Mouse (Mus musculus): ENCODE measurements around the gene Rcn3. TPM values are rescaled to one million over a fixed set of nuclear protein-coding genes. Genes with fewer than 3 reads are reported as not detected.
A peak's percentile ranks its signal among the peaks of the same experiment; 100 is the strongest.

Rcn3 gene
- polyA plus RNA-seq, 1 experiment from 2014 or later = 67.4 TPM

DNA sequence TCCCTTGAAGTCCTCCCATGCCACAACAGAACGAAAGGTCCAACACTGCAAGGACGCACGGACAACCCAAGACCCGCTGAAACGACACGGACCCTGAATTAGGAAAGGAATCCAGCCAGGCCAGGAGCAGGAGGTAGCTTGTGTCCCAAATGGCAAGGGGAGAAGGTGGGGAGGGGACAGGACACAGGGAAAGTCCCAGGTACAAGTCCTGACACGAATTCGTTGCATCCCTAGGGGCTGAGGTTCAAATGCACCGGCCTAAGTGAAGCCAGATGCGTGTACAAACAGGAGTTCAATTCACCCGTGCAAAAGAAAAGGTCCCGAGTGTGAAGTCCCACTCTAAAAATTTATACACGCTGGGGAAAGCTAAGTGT is 40.4 kb downstream of the Rcn3 start:
- WGBS = 1% methylated on average over 13 of the region's 13 CpGs
- H3K9me3 ChIP-seq (replicated peaks; ENCODE audit: control insufficient read depth, low read length) = no peaks in the 10 kb centered on the region
- ATAC-seq = no peak
- H3K4me2 ChIP-seq (ENCODE audit: low read length) = peak overlapping the region; percentile 90
- peak overlapping the region; percentile 76 for H3K9ac ChIP-seq (ENCODE audit: low read length)
- peaks cover 8% of the 10 kb centered on the region for H3K4me1 ChIP-seq (ENCODE audit: control insufficient read depth, insufficient read depth, low read length)
- H3K27ac ChIP-seq (ENCODE audit: low read depth, low read length) = peak overlapping the region; percentile 99
- peak overlapping the region; percentile 78 for H3K4me3 ChIP-seq (ENCODE audit: low read depth, low read length)
- no peak for DNase-seq (ENCODE audit: low spot score)
- H3K36me3 ChIP-seq (ENCODE audit: control insufficient read depth, insufficient read depth, low read length) = peaks cover 41% of the 10 kb centered on the region
- H3K27me3 ChIP-seq (replicated peaks; ENCODE audit: control insufficient read depth, insufficient read depth, low read length) = no peaks in the 10 kb centered on the region

DNA sequence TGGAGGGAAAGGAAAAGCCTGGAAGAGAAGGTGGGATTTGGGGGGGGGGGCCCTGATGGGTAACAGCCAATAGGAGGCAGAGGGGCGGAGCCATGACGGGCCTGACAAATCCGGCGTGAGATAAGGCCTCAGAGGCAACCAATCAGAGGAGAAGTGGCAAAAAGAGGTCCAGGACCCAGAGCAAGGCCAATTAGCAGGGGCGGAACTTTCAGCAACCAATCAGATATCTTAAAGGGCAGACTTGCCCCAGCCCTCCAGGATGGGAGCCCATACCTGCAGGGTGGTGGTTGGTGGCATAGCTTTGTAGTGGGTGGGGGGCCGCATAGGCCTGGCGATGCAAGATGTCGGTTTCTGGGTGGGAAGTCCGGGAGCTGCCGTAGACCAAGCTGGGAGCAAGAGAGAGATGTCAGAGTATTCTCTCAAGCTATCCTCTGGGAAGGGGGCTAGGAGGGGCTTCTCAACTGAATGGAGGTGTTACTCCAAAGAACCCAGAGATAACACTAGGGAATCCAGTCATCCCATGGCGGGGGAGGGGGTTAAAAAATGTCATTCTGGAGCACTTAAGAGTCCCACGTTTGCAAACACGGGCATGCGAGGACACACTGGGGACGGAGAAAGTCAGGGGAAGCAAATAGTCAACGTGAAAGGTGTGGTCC is 40.9 kb downstream of the Rcn3 start:
- Histone ChIP-seq H3K9ac (ENCODE audit: low read length) (peak overlapping the region; percentile 76), H3K36me3 (ENCODE audit: control insufficient read depth, insufficient read depth, low read length) (peaks cover 47% of the 10 kb centered on the region), H3K9me3 (replicated peaks; ENCODE audit: control insufficient read depth, low read length) (no peaks in the 10 kb centered on the region), H3K27me3 (replicated peaks; ENCODE audit: control insufficient read depth, insufficient read depth, low read length) (no peaks in the 10 kb centered on the region), H3K4me2 (ENCODE audit: low read length) (peak overlapping the region; percentile 90), H3K4me3 (ENCODE audit: low read depth, low read length) (peak overlapping the region; percentile 78), H3K4me1 (ENCODE audit: control insufficient read depth, insufficient read depth, low read length) (peaks cover 8% of the 10 kb centered on the region), H3K27ac (ENCODE audit: low read depth, low read length) (peak overlapping the region; percentile 99)
- DNase-seq (ENCODE audit: low spot score) (peak; percentile 97), ATAC-seq (peak; percentile 58)
- under 1% methylated on average over 16 of the region's 16 CpGs for WGBS

DNA sequence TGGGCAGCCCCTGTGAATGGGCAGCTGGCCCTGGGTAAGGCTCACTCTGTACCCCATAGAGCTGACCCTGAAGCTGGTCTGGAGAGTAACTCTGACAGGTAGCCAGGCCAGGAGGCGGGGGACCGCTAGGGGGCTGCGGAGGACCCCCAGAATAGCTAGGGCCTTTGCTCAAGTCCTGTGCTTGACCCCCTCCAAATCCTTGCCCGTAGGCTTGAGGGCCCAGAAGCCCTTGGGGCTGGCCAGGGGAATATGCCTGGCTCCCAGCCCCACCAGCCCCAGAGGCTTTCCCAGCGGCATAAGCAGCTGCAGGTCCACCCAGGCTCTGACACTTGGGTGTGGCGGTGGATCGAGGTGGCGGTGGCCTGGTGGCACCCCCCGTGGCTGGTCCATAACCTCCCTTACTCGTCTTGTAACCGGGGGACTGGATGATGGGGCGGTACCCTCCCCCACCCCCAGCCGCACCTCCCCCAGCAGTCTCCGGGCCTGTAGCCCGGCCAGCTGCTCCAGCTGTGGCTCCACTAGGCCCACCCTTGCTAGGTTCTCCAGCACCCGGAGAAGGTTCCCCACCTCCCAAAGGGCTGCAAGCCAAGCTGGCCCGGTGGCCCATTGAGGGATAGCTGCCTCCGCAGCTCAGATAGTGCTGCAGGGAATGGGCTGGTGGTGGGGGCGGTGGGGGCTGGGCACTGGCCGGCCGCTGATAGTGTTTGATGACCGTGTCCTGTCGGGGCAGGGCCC is 42.9 kb downstream of the Rcn3 start:
- no peak overlapping the region for H3K4me2 ChIP-seq (ENCODE audit: low read length)
- 93% methylated on average over 23 of the region's 23 CpGs for WGBS
- H3K36me3 ChIP-seq (ENCODE audit: control insufficient read depth, insufficient read depth, low read length) = peaks cover 66% of the 10 kb centered on the region
- DNase-seq (ENCODE audit: low spot score) = no peak
- no peaks in the 10 kb centered on the region for H3K27me3 ChIP-seq (replicated peaks; ENCODE audit: control insufficient read depth, insufficient read depth, low read length)
- H3K4me3 ChIP-seq (ENCODE audit: low read depth, low read length) = no peak overlapping the region
- ATAC-seq = no peak
- no peak overlapping the region for H3K27ac ChIP-seq (ENCODE audit: low read depth, low read length)
- peaks cover 8% of the 10 kb centered on the region for H3K4me1 ChIP-seq (ENCODE audit: control insufficient read depth, insufficient read depth, low read length)
- H3K9me3 ChIP-seq (replicated peaks; ENCODE audit: control insufficient read depth, low read length) = no peaks in the 10 kb centered on the region
- no peak overlapping the region for H3K9ac ChIP-seq (ENCODE audit: low read length)

- DNase-seq (ENCODE audit: low spot score) (no peak), ATAC-seq (no peak)
- Histone ChIP-seq H3K36me3 (ENCODE audit: control insufficient read depth, insufficient read depth, low read length) (peaks cover 75% of the 10 kb centered on the region), H3K27me3 (replicated peaks; ENCODE audit: control insufficient read depth, insufficient read depth, low read length) (no peaks in the 10 kb centered on the region), H3K9me3 (replicated peaks; ENCODE audit: control insufficient read depth, low read length) (no peaks in the 10 kb centered on the region), H3K27ac (ENCODE audit: low read depth, low read length) (no peak overlapping the region), H3K4me3 (ENCODE audit: low read depth, low read length) (no peak overlapping the region), H3K9ac (ENCODE audit: low read length) (no peak overlapping the region), H3K4me2 (ENCODE audit: low read length) (no peak overlapping the region), H3K4me1 (ENCODE audit: control insufficient read depth, insufficient read depth, low read length) (peaks cover 8% of the 10 kb centered on the region)
- WGBS = 92% methylated on average over 35 of the region's 38 CpGs
Measured at GRCm38 (mm10) chr7:45048001-45048890, 43.8 kb downstream of the Rcn3 start.

- Histone ChIP-seq H3K4me1 (ENCODE audit: control insufficient read depth, insufficient read depth, low read length) (peaks cover 8% of the 10 kb centered on the region), H3K9ac (ENCODE audit: low read length) (no peak overlapping the region), H3K27me3 (replicated peaks; ENCODE audit: control insufficient read depth, insufficient read depth, low read length) (no peaks in the 10 kb centered on the region), H3K4me3 (ENCODE audit: low read depth, low read length) (no peak overlapping the region), H3K9me3 (replicated peaks; ENCODE audit: control insufficient read depth, low read length) (no peaks in the 10 kb centered on the region), H3K36me3 (ENCODE audit: control insufficient read depth, insufficient read depth, low read length) (peaks cover 82% of the 10 kb centered on the region), H3K4me2 (ENCODE audit: low read length) (no peak overlapping the region), H3K27ac (ENCODE audit: low read depth, low read length) (no peak overlapping the region)
- ATAC-seq (no peak), DNase-seq (ENCODE audit: low spot score) (no peak)
- 96% methylated on average over 14 of the region's 14 CpGs for WGBS
Measured at GRCm38 (mm10) chr7:45047491-45047890, 44.5 kb downstream of the Rcn3 start.

- no peak overlapping the region for H3K4me2 ChIP-seq (ENCODE audit: low read length)
- H3K27ac ChIP-seq (ENCODE audit: low read depth, low read length) = no peak overlapping the region
- H3K9ac ChIP-seq (ENCODE audit: low read length) = no peak overlapping the region
- no peaks in the 10 kb centered on the region for H3K9me3 ChIP-seq (replicated peaks; ENCODE audit: control insufficient read depth, low read length)
- DNase-seq (ENCODE audit: low spot score) (no peak), ATAC-seq (no peak)
- H3K4me3 ChIP-seq (ENCODE audit: low read depth, low read length) = no peak overlapping the region
- no peaks in the 10 kb centered on the region for H3K27me3 ChIP-seq (replicated peaks; ENCODE audit: control insufficient read depth, insufficient read depth, low read length)
- peaks cover 88% of the 10 kb centered on the region for H3K36me3 ChIP-seq (ENCODE audit: control insufficient read depth, insufficient read depth, low read length)
- 97% methylated on average over 26 of the region's 26 CpGs for WGBS
- peaks cover 8% of the 10 kb centered on the region for H3K4me1 ChIP-seq (ENCODE audit: control insufficient read depth, insufficient read depth, low read length)
Measured at GRCm38 (mm10) chr7:45046853-45047350, 45.1 kb downstream of the Rcn3 start.

DNA sequence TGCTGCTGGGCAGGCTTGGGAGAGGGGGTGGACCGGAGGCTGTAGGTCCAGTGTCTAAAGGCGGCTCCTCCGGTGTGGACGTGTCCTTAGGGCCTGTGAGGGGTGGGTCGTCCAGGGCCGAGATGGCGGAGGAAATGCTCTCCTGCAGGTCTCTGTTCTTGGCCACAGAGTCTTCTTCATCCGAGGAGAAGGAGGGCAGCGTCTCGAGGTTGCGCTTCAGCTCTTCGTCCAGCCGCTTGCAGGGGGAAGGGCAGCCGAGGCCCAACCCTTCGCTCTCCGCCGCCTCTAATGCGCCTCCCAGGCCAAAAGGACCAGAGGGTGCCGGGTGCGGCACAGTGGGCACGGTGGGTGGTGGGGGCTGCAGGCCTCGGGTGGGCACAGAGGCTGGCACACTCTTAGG is 46.3 kb downstream of the Rcn3 start:
- Histone ChIP-seq H3K9me3 (replicated peaks; ENCODE audit: control insufficient read depth, low read length) (no peaks in the 10 kb centered on the region), H3K27ac (ENCODE audit: low read depth, low read length) (no peak overlapping the region), H3K4me2 (ENCODE audit: low read length) (no peak overlapping the region), H3K4me1 (ENCODE audit: control insufficient read depth, insufficient read depth, low read length) (no peaks in the 10 kb centered on the region), H3K4me3 (ENCODE audit: low read depth, low read length) (no peak overlapping the region), H3K9ac (ENCODE audit: low read length) (no peak overlapping the region), H3K27me3 (replicated peaks; ENCODE audit: control insufficient read depth, insufficient read depth, low read length) (no peaks in the 10 kb centered on the region), H3K36me3 (ENCODE audit: control insufficient read depth, insufficient read depth, low read length) (peaks cover 100% of the 10 kb centered on the region)
- DNase-seq (ENCODE audit: low spot score) (no peak), ATAC-seq (no peak)
- WGBS = 92% methylated on average over 22 of the region's 22 CpGs

- Histone ChIP-seq H3K4me2 (ENCODE audit: low read length) (no peak overlapping the region), H3K27ac (ENCODE audit: low read depth, low read length) (no peak overlapping the region), H3K4me1 (ENCODE audit: control insufficient read depth, insufficient read depth, low read length) (no peaks in the 10 kb centered on the region), H3K9ac (ENCODE audit: low read length) (no peak overlapping the region), H3K27me3 (replicated peaks; ENCODE audit: control insufficient read depth, insufficient read depth, low read length) (no peaks in the 10 kb centered on the region), H3K9me3 (replicated peaks; ENCODE audit: control insufficient read depth, low read length) (no peaks in the 10 kb centered on the region), H3K36me3 (ENCODE audit: control insufficient read depth, insufficient read depth, low read length) (peaks cover 99% of the 10 kb centered on the region), H3K4me3 (ENCODE audit: low read depth, low read length) (no peak overlapping the region)
- WGBS = 92% methylated on average over 14 of the region's 14 CpGs
- ATAC-seq = no peak
- no peak for DNase-seq (ENCODE audit: low spot score)
Measured at GRCm38 (mm10) chr7:45043307-45043706, 48.7 kb downstream of the Rcn3 start.

Data from forebrain, embryonic 14.5 days (tissue).